Mouse (Mus musculus) kidney, adult 18-20 months (tissue): ENCODE measurements at regions not wholly inside any gene's neighbourhood (a gene's known extent, or its start where the extent isn't known, plus 50 kb on each side); places are given as distances from the start of the nearest gene placed in this dataset.
A peak's percentile ranks its signal among the peaks of the same experiment; 100 is the strongest.

ENCODE experiments used
- DNase-seq: peaks from one replicate; pipeline ENCODE4 v3.0.0; 2021

DNA sequence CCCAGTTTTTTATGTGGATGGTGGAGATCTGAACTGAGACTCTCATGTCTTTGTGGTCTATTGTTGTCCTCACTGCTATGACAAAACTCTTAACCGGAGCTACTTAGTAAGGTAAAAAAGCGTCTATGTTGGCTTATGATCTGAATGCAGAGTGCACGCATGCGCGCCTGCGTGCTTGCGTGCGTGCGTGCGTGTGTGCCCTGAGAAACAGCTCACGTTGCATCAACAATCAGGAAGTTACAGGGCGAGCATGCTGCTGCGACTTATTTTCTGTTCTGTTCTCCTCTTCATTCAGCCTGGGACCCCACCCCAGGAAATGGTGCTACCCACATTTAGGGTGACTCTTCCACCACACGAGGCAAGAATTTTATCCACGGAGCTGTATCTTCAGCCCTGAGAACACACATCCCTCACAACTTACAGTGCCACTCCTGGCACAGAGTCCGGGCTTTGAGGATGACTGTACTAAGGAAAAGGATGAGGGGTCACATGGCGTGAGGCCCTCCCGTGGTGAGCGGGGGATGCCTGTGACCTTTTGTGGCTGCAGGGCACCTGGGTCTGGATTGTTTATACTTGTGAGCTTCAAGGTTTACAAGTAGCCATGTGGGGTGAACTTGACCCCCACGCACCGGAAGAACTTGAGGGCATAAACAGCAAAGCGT, 213.4 kb downstream of the Gadd45g start:
- DNase-seq: no peak

GRCm38 (mm10) chr13:52060418-52060870, 214.0 kb downstream of the Gadd45g start:
- peak; percentile 87 for DNase-seq

- DNase-seq: no peak
Observed at GRCm38 (mm10) chr13:52061454-52061853, 215.0 kb downstream of the Gadd45g start.

GRCm38 (mm10) chr13:52061881-52062280, 215.4 kb downstream of the Gadd45g start:
- DNase-seq: no peak

DNA sequence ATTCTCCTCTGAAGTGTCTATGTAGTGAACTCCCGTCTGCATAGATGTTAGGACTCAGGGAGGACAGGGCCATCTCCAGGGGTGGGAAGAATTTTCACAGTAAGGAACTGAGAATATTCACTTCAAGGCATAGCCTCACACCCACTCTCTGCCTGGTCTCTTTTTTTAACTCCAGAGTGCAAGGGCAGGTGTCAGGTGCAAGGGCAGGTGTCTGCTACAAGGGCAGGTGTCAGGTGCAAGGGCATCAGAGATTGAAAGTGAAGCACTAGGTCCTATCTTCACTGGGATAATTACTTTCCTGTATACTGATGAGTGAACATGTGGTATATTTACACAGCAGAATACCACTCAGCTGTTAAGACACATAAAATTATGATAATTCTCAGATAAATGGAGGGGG, 216.1 kb downstream of the Gadd45g start:
- DNase-seq: no peak

GRCm38 (mm10) chr13:52065274-52065673, 218.8 kb downstream of the Gadd45g start:
- DNase-seq: no peak

GRCm38 (mm10) chr13:52065720-52066119, 219.2 kb downstream of the Gadd45g start:
- DNase-seq: no peak

GRCm38 (mm10) chr13:52067048-52067447, 220.6 kb downstream of the Gadd45g start:
- DNase-seq: no peak

DNA sequence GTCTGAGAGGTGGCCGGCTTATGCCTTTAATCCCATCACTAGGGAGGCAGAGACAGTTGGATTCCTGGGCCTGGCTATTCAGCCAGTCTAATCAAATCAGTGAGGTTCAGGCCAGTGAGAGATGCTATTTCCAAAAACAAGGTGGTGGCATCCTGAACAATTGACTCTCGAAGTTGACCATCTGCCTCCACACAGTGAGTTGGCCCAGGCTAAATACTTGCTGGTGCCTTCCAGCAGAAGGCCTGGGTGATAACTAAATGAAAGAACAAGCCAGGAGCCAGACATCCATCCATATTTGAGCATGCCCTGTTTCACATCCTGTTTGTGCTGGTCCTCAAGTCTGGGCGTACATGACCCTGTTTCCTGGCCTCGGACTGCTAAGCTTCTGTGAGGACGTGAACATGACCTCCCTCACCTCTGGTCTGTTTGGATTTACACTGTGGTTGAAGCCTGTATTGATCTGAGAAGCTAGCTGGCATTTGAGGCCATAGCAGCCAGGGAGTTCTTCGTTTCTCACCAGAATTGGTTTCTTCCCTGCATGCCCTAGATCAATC, 222.5 kb downstream of the Gadd45g start:
- DNase-seq: no peak

- DNase-seq: no peak
Observed at GRCm38 (mm10) chr13:52069714-52070113, 223.2 kb downstream of the Gadd45g start.

- DNase-seq: no peak
Observed at GRCm38 (mm10) chr13:52070731-52071663, 224.5 kb downstream of the Gadd45g start.

DNA sequence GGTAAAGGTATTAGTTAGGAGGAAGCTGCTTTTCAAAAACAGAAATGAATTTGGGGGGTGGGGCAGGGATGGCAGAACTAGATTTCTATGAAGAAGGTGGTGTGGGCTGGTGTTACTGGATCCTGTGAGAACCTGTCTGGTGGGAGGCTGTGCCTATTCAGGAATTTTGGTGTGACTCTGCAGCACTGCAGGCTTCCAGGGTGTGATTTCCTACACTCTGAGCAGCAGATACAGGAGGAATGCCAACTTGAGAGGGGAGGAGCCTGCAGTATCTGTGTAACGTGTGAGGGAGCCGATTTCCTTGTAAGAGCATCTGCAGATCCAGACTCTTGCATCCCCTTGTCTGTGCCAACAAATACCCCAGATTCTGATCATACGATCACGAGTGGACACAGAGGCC, 231.1 kb downstream of the Gadd45g start:
- DNase-seq: no peak

DNA sequence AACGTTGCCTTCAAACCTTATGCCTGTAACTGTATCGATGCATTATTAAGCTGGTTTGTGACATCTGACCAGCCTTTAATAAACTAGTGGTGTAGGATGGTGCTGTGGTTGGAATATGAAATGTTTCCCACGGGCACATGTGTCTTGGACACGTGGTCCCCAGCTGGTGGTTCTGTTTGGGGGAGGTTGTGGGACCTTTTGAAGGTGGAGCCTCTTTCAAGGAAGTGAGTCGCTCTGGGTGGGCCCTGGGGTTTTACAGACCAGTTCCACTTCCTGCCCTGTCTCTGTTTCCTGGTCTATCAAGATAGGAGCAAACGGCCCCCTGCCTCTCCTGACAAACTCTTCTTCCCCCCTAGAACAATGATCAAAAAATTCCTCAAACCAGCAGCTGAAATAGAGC, 232.1 kb downstream of the Gadd45g start:
- DNase-seq: no peak

GRCm38 (mm10) chr13:52079678-52080246, 233.3 kb downstream of the Gadd45g start:
- no peak for DNase-seq

- no peak for DNase-seq
Observed at GRCm38 (mm10) chr13:52083601-52084455, 237.3 kb downstream of the Gadd45g start.

GRCm38 (mm10) chr13:52085110-52085509, 238.6 kb downstream of the Gadd45g start:
- DNase-seq: peak; percentile 18

DNA sequence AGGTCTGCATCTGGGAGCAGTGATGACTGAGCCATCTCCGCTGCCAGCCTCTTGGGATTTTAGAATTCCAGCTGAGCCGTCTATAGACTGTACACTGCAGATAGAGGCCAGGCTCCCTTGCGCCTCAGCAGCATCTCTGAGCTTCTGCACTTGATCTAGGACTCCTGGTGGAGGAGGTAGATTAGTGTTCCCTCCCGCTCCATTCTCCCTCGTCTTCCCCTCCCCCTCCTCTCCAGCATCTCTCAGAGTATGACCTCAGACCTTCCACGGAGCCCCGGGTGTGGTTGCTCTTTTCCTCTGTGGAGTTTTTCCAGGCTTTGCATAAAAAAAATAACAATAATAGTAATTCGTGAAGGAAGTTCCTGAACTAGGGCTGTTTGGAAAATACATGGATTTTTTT, 241.8 kb downstream of the Gadd45g start:
- no peak for DNase-seq

DNA sequence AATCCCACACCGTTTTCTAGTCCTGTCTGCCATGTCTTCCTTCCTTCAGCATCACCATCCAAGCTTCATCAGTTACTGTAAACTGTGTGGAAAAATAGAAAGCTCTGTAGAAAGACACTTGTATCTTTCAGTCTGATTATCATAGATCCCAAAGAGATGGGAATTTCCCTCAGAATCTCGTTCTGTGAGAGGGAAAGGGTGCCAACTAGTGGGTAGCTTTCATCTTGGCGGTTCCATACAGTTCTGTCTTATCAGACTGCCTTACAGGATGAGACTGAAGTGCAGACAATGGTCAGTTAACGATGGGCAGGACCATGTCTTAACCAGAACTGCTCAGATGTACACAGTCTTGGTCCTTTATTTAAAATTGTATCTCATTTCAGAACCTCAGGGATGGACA, 243.9 kb downstream of the Gadd45g start:
- DNase-seq: no peak

GRCm38 (mm10) chr13:52094785-52095184, 248.3 kb downstream of the Gadd45g start:
- DNase-seq: peak; percentile 20

- DNase-seq: no peak
Observed at GRCm38 (mm10) chr13:52096506-52096905, 250.0 kb downstream of the Gadd45g start.

- DNase-seq: no peak
Observed at GRCm38 (mm10) chr13:52105989-52106642, 259.6 kb downstream of the Gadd45g start.
